22 mouse cellular contexts compared by ENCODE assay signal in the genomic region with DNA sequence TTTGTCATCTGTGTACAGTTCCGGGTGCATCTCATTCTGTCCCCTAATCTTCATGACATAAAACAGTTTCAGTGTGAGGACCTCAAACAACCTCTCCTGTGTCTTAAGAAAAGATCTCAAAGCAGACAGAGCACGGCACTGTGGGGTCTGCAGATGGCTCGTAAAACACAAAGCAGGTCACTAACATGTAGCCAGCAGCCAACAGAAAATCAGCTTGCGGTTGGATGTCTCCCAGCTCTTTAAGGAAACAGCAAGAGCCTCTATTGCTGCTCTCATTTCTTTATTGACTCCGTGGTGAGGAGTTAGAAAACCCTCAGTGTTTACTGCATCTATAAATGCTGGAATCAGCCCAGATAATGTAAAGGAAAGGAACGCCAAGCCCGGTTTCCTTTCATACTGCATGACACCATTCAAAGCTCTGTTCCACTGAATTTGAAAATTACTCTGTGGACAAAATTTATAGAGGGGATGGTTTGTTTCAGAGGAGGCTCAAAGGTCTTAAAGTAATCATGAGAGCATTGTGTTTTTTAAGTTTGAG.
DNase-seq lines count a peak whose midpoint lies in the region; ATAC-seq lines count a peak whose summit lies in the region.
"Had no signal": no experiment of that assay in that cellular context is flagged by ENCODE, and none has a peak within 500 bp of the region (broad histone marks: within the 10 kb centered on the region; RNA-seq: fewer than 3 reads in every experiment).

No protein-coding gene starts in this region.

- H3K9me3 ChIP-seq in hindbrain, embryonic 15.5 days = no peaks in the 10 kb centered on the region
- H3K9me3 ChIP-seq in hindbrain, embryonic 11.5 days (ENCODE audit: control insufficient read depth, low read length) = no peaks in the 10 kb centered on the region
- no peaks in the 10 kb centered on the region for H3K9me3 ChIP-seq in midbrain, embryonic 11.5 days (ENCODE audit: control insufficient read depth, low read length)
- no peaks in the 10 kb centered on the region for H3K9me3 ChIP-seq in midbrain, embryonic 15.5 days
- H3K9me3 ChIP-seq in neural tube, embryonic 15.5 days (replicated peaks) = no peaks in the 10 kb centered on the region
- H3K9me3 ChIP-seq: midbrain, embryonic 13.5 days had no signal

- ATAC-seq in hindbrain, embryonic 15.5 days (ENCODE audit: low FRiP score, low read depth) = no peak
- no peak for ATAC-seq in hindbrain, embryonic 11.5 days (ENCODE audit: low FRiP score)
- ATAC-seq in midbrain, embryonic 11.5 days (ENCODE audit: low FRiP score) = no peak
- ATAC-seq in midbrain, embryonic 15.5 days (replicated peaks) = no peak
- 0 out of 2 replicates have a peak, but pooled peaks have one; percentile 14 for ATAC-seq in neural tube, embryonic 15.5 days (ENCODE audit: low FRiP score)
- ATAC-seq: activated CD4-positive, CD25-positive, alpha-beta regulatory T cell, adult 4 months; forebrain, embryonic 16.5 days; intestine, postnatal 0 days; liver, embryonic 12.5 days; midbrain, embryonic 13.5 days had no signal

- H3K4me2 ChIP-seq in hindbrain, embryonic 15.5 days = no peak overlapping the region
- no peak overlapping the region for H3K4me2 ChIP-seq in hindbrain, embryonic 11.5 days (replicated peaks; ENCODE audit: low read depth, low read length)
- no peak overlapping the region for H3K4me2 ChIP-seq in midbrain, embryonic 11.5 days
- no peak overlapping the region for H3K4me2 ChIP-seq in midbrain, embryonic 15.5 days
- H3K4me2 ChIP-seq in neural tube, embryonic 15.5 days = no peak overlapping the region
- H3K4me2 ChIP-seq: heart, embryonic 12.5 days; liver, embryonic 12.5 days; midbrain, embryonic 13.5 days had no signal

- H3K9ac ChIP-seq in hindbrain, embryonic 15.5 days = no peak overlapping the region
- no peak overlapping the region for H3K9ac ChIP-seq in hindbrain, embryonic 11.5 days (ENCODE audit: low read depth, low read length)
- H3K9ac ChIP-seq in midbrain, embryonic 11.5 days (ENCODE audit: low read length) = no peak overlapping the region
- no peak overlapping the region for H3K9ac ChIP-seq in midbrain, embryonic 15.5 days
- H3K9ac ChIP-seq in neural tube, embryonic 15.5 days (replicated peaks) = no peak overlapping the region
- H3K9ac ChIP-seq: heart, embryonic 12.5 days; liver, embryonic 12.5 days; midbrain, embryonic 13.5 days had no signal

- H3K4me1 ChIP-seq in hindbrain, embryonic 15.5 days (replicated peaks) = 0 out of 2 replicates have a peak, but pooled peaks cover 4% of the 10 kb centered on the region
- H3K4me1 ChIP-seq in hindbrain, embryonic 11.5 days (replicated peaks; ENCODE audit: control insufficient read depth, insufficient read depth, low read length) = no peaks in the 10 kb centered on the region
- no peaks in the 10 kb centered on the region for H3K4me1 ChIP-seq in midbrain, embryonic 11.5 days (ENCODE audit: control insufficient read depth, insufficient read depth, low read length)
- no peaks in the 10 kb centered on the region for H3K4me1 ChIP-seq in midbrain, embryonic 15.5 days
- peaks cover 11% of the 10 kb centered on the region for H3K4me1 ChIP-seq in neural tube, embryonic 15.5 days
- H3K4me1 ChIP-seq: heart, embryonic 12.5 days; liver, embryonic 12.5 days; midbrain, embryonic 13.5 days had no signal

- peak; percentile 62 to 64 for DNase-seq in cerebellum, postnatal 10 days
- DNase-seq in cerebellum, postnatal 4 days (ENCODE audit: low spot score in 2 of 2) = no peak
- no peak for DNase-seq in hindbrain, embryonic 11.5 days (ENCODE audit: low spot score)
- DNase-seq in midbrain, embryonic 11.5 days (ENCODE audit: low spot score, missing footprints) = peak; percentile 26
- no peak for DNase-seq in embryo, embryonic 10 days (ENCODE audit: low spot score)
- DNase-seq: adrenal gland, adult 8-10 months; gastrocnemius, postnatal 25 days; heart, adult 18-20 months; heart, postnatal 10 days; layer of hippocampus, adult 9-11 months; lung, adult 18-20 months; spleen, adult 18-20 months had no signal

- no peaks in the 10 kb centered on the region for H3K36me3 ChIP-seq in hindbrain, embryonic 15.5 days
- H3K36me3 ChIP-seq in hindbrain, embryonic 11.5 days (ENCODE audit: control insufficient read depth, insufficient read depth, low read length) = no peaks in the 10 kb centered on the region
- no peaks in the 10 kb centered on the region for H3K36me3 ChIP-seq in midbrain, embryonic 11.5 days (ENCODE audit: control insufficient read depth, insufficient read depth, low read length)
- H3K36me3 ChIP-seq in midbrain, embryonic 15.5 days (replicated peaks) = no peaks in the 10 kb centered on the region
- H3K36me3 ChIP-seq in neural tube, embryonic 15.5 days = no peaks in the 10 kb centered on the region
- H3K36me3 ChIP-seq: heart, embryonic 12.5 days; liver, embryonic 12.5 days; midbrain, embryonic 13.5 days had no signal

- H3K4me3 ChIP-seq in hindbrain, embryonic 15.5 days = no peak overlapping the region
- H3K4me3 ChIP-seq in hindbrain, embryonic 11.5 days (ENCODE audit: low read depth, low read length) = no peak overlapping the region
- H3K4me3 ChIP-seq in midbrain, embryonic 11.5 days (ENCODE audit: low read depth, low read length) = no peak overlapping the region
- H3K4me3 ChIP-seq in midbrain, embryonic 15.5 days = no peak overlapping the region
- no peak overlapping the region for H3K4me3 ChIP-seq in neural tube, embryonic 15.5 days (replicated peaks)
- H3K4me3 ChIP-seq: heart, embryonic 12.5 days; liver, embryonic 12.5 days; midbrain, embryonic 13.5 days; myocyte had no signal

- H3K27me3 ChIP-seq in hindbrain, embryonic 15.5 days = no peaks in the 10 kb centered on the region
- no peaks in the 10 kb centered on the region for H3K27me3 ChIP-seq in hindbrain, embryonic 11.5 days (ENCODE audit: control insufficient read depth, insufficient read depth, low read length)
- no peaks in the 10 kb centered on the region for H3K27me3 ChIP-seq in midbrain, embryonic 11.5 days (ENCODE audit: control insufficient read depth, insufficient read depth, low read length)
- H3K27me3 ChIP-seq in midbrain, embryonic 15.5 days (replicated peaks) = no peaks in the 10 kb centered on the region
- no peaks in the 10 kb centered on the region; the same call in 1 of the 2 replicates for H3K27me3 ChIP-seq in neural tube, embryonic 15.5 days (replicated peaks)
- H3K27me3 ChIP-seq: heart, embryonic 12.5 days; liver, embryonic 12.5 days; midbrain, embryonic 13.5 days had no signal

- H3K27ac ChIP-seq in hindbrain, embryonic 15.5 days (replicated peaks) = peak overlapping the region; percentile 57
- no peak overlapping the region for H3K27ac ChIP-seq in hindbrain, embryonic 11.5 days (ENCODE audit: low read depth, low read length)
- H3K27ac ChIP-seq in midbrain, embryonic 11.5 days (ENCODE audit: low read depth, low read length) = no peak overlapping the region
- H3K27ac ChIP-seq in midbrain, embryonic 15.5 days = no peak overlapping the region
- peak overlapping the region; percentile 64 for H3K27ac ChIP-seq in neural tube, embryonic 15.5 days (replicated peaks)
- H3K27ac ChIP-seq: liver, embryonic 12.5 days; midbrain, embryonic 13.5 days had no signal

- 48% methylated on average over 7 of the region's 7 CpGs for WGBS in hindbrain, embryonic 15.5 days
- 83% methylated on average over 7 of the region's 7 CpGs for WGBS in hindbrain, embryonic 11.5 days
- 86% methylated on average over 7 of the region's 7 CpGs for WGBS in midbrain, embryonic 11.5 days
- 68% methylated on average over 7 of the region's 7 CpGs for WGBS in midbrain, embryonic 15.5 days
- 18% methylated on average over 7 of the region's 7 CpGs for WGBS in neural tube, embryonic 15.5 days

Comparison
In these comparisons a context has a peak if more than half of its experiments do, and no peak if none do; other contexts are left out.
1. DNase-seq: peak in cerebellum, postnatal 10 days (2 of 2) and midbrain, embryonic 11.5 days (single experiment); none in cerebellum, postnatal 4 days (0 of 2), hindbrain, embryonic 11.5 days (single experiment) and embryo, embryonic 10 days (single experiment).
2. H3K27ac ChIP-seq: peak in hindbrain, embryonic 15.5 days (single experiment) and neural tube, embryonic 15.5 days (single experiment); none in hindbrain, embryonic 11.5 days (single experiment), midbrain, embryonic 11.5 days (single experiment) and midbrain, embryonic 15.5 days (single experiment).